Mouse (Mus musculus) forebrain, embryonic 14.5 days (tissue): ENCODE measurements around the gene Tbce. TPM values are rescaled to one million over a fixed set of nuclear protein-coding genes. Genes with fewer than 3 reads are reported as not detected.
A peak's percentile ranks its signal among the peaks of the same experiment; 100 is the strongest.
"Not testable (repeated sequence)": the region's sequence is repeated elsewhere in the genome, so short reads cannot be mapped to it uniquely, and the experiment has no call there.

Experiments used
- ATAC-seq: fragments of 200-750 bp; cut with Nextera tagmentation; 2 replicates; pipeline ENCODE4 v1.8.0; 2017; ENCODE audit warnings: mild to moderate bottlenecking, moderate library complexity
- DNase-seq: peaks from one replicate; pipeline ENCODE4 v3.0.0-alpha.2; 2015; ENCODE audit warnings: low spot score
- H3K27ac ChIP-seq: fragments of 300-500 bp; sonication (generic); 2 replicates; pipeline ENCODE4 v1.5.1; 2014; ENCODE audit warnings: low read depth, mild to moderate bottlenecking, control low read depth, low read length, moderate library complexity
- H3K27me3 ChIP-seq: fragments of 300-500 bp; sonication (generic); replicated peaks from 2 replicates; pipeline ENCODE4 v1.6.1; 2014; ENCODE audit warnings: low read length, control low read depth, mixed read lengths; ENCODE audit not compliant: control insufficient read depth, insufficient read depth
- H3K36me3 ChIP-seq: fragments of 300-500 bp; sonication (generic); 2 replicates; pipeline ENCODE4 v1.6.1; 2014; ENCODE audit warnings: low read length, control low read depth; ENCODE audit not compliant: control insufficient read depth, insufficient read depth
- H3K4me1 ChIP-seq: fragments of 300-500 bp; sonication (generic); 2 replicates; pipeline ENCODE4 v1.6.1; 2014; ENCODE audit warnings: antibody characterized with exemption, low read length, control low read depth; ENCODE audit not compliant: control insufficient read depth, insufficient read depth
- H3K4me2 ChIP-seq: fragments of 300-500 bp; sonication (generic); 2 replicates; pipeline ENCODE4 v1.6.1; 2014; ENCODE audit warnings: mild to moderate bottlenecking, control low read depth, low read length
- H3K4me3 ChIP-seq: fragments of 300-500 bp; sonication (generic); 2 replicates; pipeline ENCODE4 v1.5.1; 2014; ENCODE audit warnings: low read depth, low read length, control low read depth
- H3K9ac ChIP-seq: fragments of 300-500 bp; sonication (generic); 2 replicates; pipeline ENCODE4 v1.6.1; 2014; ENCODE audit warnings: mild to moderate bottlenecking, low read length, control low read depth, moderate library complexity
- H3K9me3 ChIP-seq: fragments of 300-500 bp; sonication (generic); replicated peaks from 2 replicates; pipeline ENCODE4 v1.6.1; 2016; ENCODE audit warnings: low read length, control low read depth, mixed read lengths; ENCODE audit not compliant: control insufficient read depth
- WGBS: fragments of 180-500 bp; shearing (Covaris S2); extraction: QIAGEN DNeasy Blood & Tissue Kit; methylation state at CpG from one replicate; pipeline ENCODE4 v1.1.7; 2014; 5-methylcytosine and 5-hydroxymethylcytosine counted together
- polyA plus RNA-seq: library from polyadenylated mRNA; unstranded; fragments of >200 nt; fragmentation: Nextera tagmentation; extraction: Ambion mirVana; gene quantifications from 2 replicates; pipeline ENCODE4 v1.2.1, GENCODE M21; 2014

Gene Tbce
- polyA plus RNA-seq, 1 experiment from 2014 or later = 97.3 TPM

- H3K4me3 ChIP-seq = peak overlapping the region; percentile 64
- no peak overlapping the region for H3K27ac ChIP-seq
- H3K27me3 ChIP-seq = no peaks in the 10 kb centered on the region
- no peaks in the 10 kb centered on the region for H3K9me3 ChIP-seq
- H3K9ac ChIP-seq = peak overlapping the region; percentile 88
- 42% methylated on average over 5 of the region's 5 CpGs for WGBS
- H3K36me3 ChIP-seq = no peaks in the 10 kb centered on the region
- ATAC-seq (no peak), DNase-seq (peak; percentile 10)
- H3K4me2 ChIP-seq = peak overlapping the region; percentile 79
- H3K4me1 ChIP-seq = peaks cover 6% of the 10 kb centered on the region; the same call in 1 of the 2 replicates
These were observed 748 bp upstream of the Tbce start for GRCm38 (mm10) chr13:14040186-14040585.

GRCm38 (mm10) chr13:14038911-14039291 lies 537 bp downstream of the Tbce start:
- under 1% methylated on average over 8 of the region's 8 CpGs for WGBS
- no peaks in the 10 kb centered on the region for H3K9me3 ChIP-seq
- peaks cover 6% of the 10 kb centered on the region; the same call in 1 of the 2 replicates for H3K4me1 ChIP-seq
- H3K27ac ChIP-seq = peak overlapping the region; percentile 95
- H3K4me2 ChIP-seq = peak overlapping the region; percentile 79
- peak overlapping the region; percentile 64 for H3K4me3 ChIP-seq
- DNase-seq (no peak), ATAC-seq (peak; percentile 60)
- no peaks in the 10 kb centered on the region for H3K27me3 ChIP-seq
- H3K36me3 ChIP-seq = no peaks in the 10 kb centered on the region
- H3K9ac ChIP-seq = peak overlapping the region; percentile 88

DNA sequence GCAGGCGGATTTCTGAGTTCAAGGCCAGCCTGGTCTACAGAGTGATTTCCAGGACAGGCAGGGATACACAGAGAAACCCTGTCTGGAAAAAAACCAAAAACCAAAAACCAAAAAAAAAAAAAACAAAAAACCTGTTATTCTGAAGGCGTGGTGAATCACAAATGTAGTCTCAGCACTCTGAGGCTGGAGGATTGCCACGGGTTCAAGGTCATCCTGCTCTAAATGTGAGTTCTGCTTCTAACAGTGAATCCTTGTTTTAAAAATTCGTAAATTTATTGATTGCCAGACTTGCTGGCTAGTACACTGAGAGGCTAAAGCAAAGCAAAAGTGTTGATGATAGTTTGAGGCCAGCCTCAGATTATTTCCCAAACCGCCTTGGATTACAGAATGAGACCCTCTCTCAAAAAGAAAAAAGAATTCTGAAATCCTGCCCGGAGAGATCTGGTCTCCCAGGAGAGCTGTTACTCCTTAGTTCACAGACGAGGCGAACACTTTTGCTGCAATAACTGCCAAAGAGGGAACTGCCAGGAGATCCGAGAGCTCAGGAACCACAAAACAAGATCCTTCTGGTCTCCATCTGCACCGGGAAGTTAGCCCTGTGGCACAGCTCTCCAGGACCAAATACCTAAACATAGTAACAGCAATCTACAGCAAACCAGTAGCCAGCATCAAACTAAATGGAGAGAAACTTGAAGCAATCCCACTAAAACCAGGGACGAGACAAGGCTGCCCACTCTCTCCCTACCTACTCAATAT lies 3.4 kb downstream of the Tbce start:
- Histone ChIP-seq H3K27me3 (no peaks in the 10 kb centered on the region), H3K27ac (no peak overlapping the region), H3K4me2 (no peak overlapping the region), H3K4me3 (no peak overlapping the region), H3K4me1 (peaks cover 6% of the 10 kb centered on the region; the same call in 1 of the 2 replicates), H3K36me3 (no peaks in the 10 kb centered on the region), H3K9me3 (no peaks in the 10 kb centered on the region), H3K9ac (no peak overlapping the region)
- no peak for ATAC-seq
- WGBS = 96% methylated on average over 11 of the region's 11 CpGs
- DNase-seq = no peak

GRCm38 (mm10) chr13:14035352-14035751 lies 4.1 kb downstream of the Tbce start:
- not testable (repeated sequence) for H3K9me3 ChIP-seq, H3K9ac ChIP-seq, DNase-seq, ATAC-seq, H3K4me3 ChIP-seq, H3K27me3 ChIP-seq, H3K4me2 ChIP-seq, H3K4me1 ChIP-seq, H3K27ac ChIP-seq, H3K36me3 ChIP-seq
- 92% methylated on average over 3 of the region's 3 CpGs for WGBS

DNA sequence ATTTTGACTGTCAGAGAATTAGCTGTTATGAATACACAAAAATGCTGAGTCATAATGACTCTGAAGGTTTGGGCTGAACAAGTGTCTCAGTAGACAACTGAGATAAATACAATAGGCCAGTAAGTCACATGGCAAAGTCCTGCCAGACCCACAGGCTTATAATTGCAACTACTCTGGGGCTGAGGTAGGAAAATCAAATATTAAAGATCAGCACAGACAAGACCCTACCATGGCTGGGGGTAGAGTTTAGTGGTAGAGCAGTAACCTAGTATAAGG lies 5.4 kb downstream of the Tbce start:
- no peaks in the 10 kb centered on the region for H3K4me1 ChIP-seq
- H3K9me3 ChIP-seq = no peaks in the 10 kb centered on the region
- no peaks in the 10 kb centered on the region for H3K36me3 ChIP-seq
- no peak overlapping the region for H3K27ac ChIP-seq
- no peak overlapping the region for H3K4me2 ChIP-seq
- no peaks in the 10 kb centered on the region for H3K27me3 ChIP-seq
- H3K9ac ChIP-seq = no peak overlapping the region
- DNase-seq = no peak
- H3K4me3 ChIP-seq = no peak overlapping the region
- no peak for ATAC-seq

GRCm38 (mm10) chr13:14033309-14034072 lies 5.9 kb downstream of the Tbce start:
- Histone ChIP-seq H3K9me3 (no peaks in the 10 kb centered on the region), H3K4me2 (no peak overlapping the region), H3K4me1 (no peaks in the 10 kb centered on the region), H3K36me3 (no peaks in the 10 kb centered on the region), H3K9ac (no peak overlapping the region), H3K27me3 (no peaks in the 10 kb centered on the region), H3K4me3 (no peak overlapping the region), H3K27ac (no peak overlapping the region)
- ATAC-seq = no peak
- DNase-seq = no peak
- WGBS = 90% methylated on average over 5 of the region's 5 CpGs

- Histone ChIP-seq H3K9ac (no peak overlapping the region), H3K4me1 (no peaks in the 10 kb centered on the region), H3K9me3 (no peaks in the 10 kb centered on the region), H3K27ac (no peak overlapping the region), H3K27me3 (no peaks in the 10 kb centered on the region), H3K36me3 (peaks cover 23% of the 10 kb centered on the region), H3K4me3 (no peak overlapping the region), H3K4me2 (no peak overlapping the region)
- WGBS = 97% methylated on average over 6 of the region's 6 CpGs
- DNase-seq (no peak), ATAC-seq (no peak)
These were observed 13.2 kb downstream of the Tbce start for GRCm38 (mm10) chr13:14026154-14026820.

DNA sequence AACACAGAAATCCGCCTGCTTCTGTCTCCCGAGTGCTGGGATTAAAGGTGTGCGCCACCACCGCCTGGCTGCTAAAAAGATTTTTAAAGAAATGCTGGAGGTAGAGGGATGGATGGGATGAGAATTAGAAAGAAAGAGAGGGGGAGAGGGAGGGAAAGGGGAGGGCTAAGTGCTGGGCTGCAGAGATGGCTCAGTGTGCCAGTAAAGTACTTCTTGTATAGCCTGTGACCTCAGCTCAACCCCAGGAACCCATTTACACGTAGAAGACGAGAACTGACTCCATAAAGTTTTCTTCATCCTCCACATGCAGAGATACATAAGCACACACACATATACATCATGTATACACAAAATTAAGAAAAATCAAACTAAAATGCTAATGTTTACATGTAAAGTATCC lies 13.9 kb downstream of the Tbce start:
- ATAC-seq = no peak
- Histone ChIP-seq H3K36me3 (peaks cover 23% of the 10 kb centered on the region), H3K9me3 (no peaks in the 10 kb centered on the region), H3K27me3 (no peaks in the 10 kb centered on the region), H3K4me1 (no peaks in the 10 kb centered on the region), H3K4me2 (no peak overlapping the region), H3K27ac (no peak overlapping the region), H3K4me3 (no peak overlapping the region), H3K9ac (no peak overlapping the region)
- WGBS = 90% methylated on average over 6 of the region's 6 CpGs
- no peak for DNase-seq

GRCm38 (mm10) chr13:14021417-14021816 lies 18.0 kb downstream of the Tbce start:
- not testable (repeated sequence) for H3K4me1 ChIP-seq, H3K9me3 ChIP-seq, H3K9ac ChIP-seq, H3K4me3 ChIP-seq, H3K4me2 ChIP-seq, H3K27me3 ChIP-seq, ATAC-seq, H3K27ac ChIP-seq, DNase-seq
- peaks cover 24% of the 10 kb centered on the region for H3K36me3 ChIP-seq
- WGBS = 82% methylated on average over 10 of the region's 12 CpGs
